Mouse (Mus musculus) limb, embryonic 15.5 days (tissue): ENCODE measurements at regions not wholly inside any gene's neighbourhood (a gene's known extent, or its start where the extent isn't known, plus 50 kb on each side); places are given as distances from the start of the nearest gene placed in this dataset.
"Not testable (repeated sequence)": the region's sequence is repeated elsewhere in the genome, so short reads cannot be mapped to it uniquely, and the experiment has no call there.

ENCODE experiments used
- ATAC-seq: fragments of 200-750 bp; cut with Nextera tagmentation; 2 replicates; pipeline ENCODE4 v1.8.0; 2017; ENCODE audit warnings: low read depth, moderate TSS enrichment; ENCODE audit not compliant: insufficient number of reproducible peaks, low FRiP score, low TSS enrichment
- H3K27ac ChIP-seq: fragments of 300-500 bp; sonication (generic); 2 replicates; pipeline ENCODE4 v1.5.1; 2015; ENCODE audit warnings: moderate library complexity, mild to moderate bottlenecking, inconsistent platforms
- H3K27me3 ChIP-seq: fragments of 300-500 bp; sonication (generic); 2 replicates; pipeline ENCODE4 v1.6.1; 2015; ENCODE audit warnings: inconsistent platforms
- H3K36me3 ChIP-seq: fragments of 300-500 bp; sonication (generic); 2 replicates; pipeline ENCODE4 v1.6.1; 2015; ENCODE audit warnings: inconsistent platforms
- H3K4me1 ChIP-seq: fragments of 300-500 bp; sonication (generic); 2 replicates; pipeline ENCODE4 v1.6.1; 2015; ENCODE audit warnings: inconsistent platforms
- H3K4me2 ChIP-seq: fragments of 300-500 bp; sonication (generic); 2 replicates; pipeline ENCODE4 v1.6.1; 2015; ENCODE audit warnings: mild to moderate bottlenecking, inconsistent platforms
- H3K4me3 ChIP-seq: fragments of 300-500 bp; sonication (generic); 2 replicates; pipeline ENCODE4 v1.5.1; 2015; ENCODE audit warnings: mild to moderate bottlenecking, inconsistent platforms
- H3K9ac ChIP-seq: fragments of 300-500 bp; sonication (generic); 2 replicates; pipeline ENCODE4 v1.6.1; 2015; ENCODE audit warnings: inconsistent platforms
- H3K9me3 ChIP-seq: fragments of 300-500 bp; sonication (generic); 2 replicates; pipeline ENCODE4 v1.6.1; 2016; ENCODE audit warnings: inconsistent platforms
- WGBS: fragments of 180-500 bp; shearing (Covaris S2); methylation state at CpG from one replicate; pipeline ENCODE4 v1.1.7; 2015; 5-methylcytosine and 5-hydroxymethylcytosine counted together

- Histone ChIP-seq H3K9me3 (no peaks in the 10 kb centered on the region), H3K4me3 (no peak overlapping the region), H3K36me3 (no peaks in the 10 kb centered on the region), H3K4me1 (no peaks in the 10 kb centered on the region), H3K4me2 (no peak overlapping the region), H3K9ac (no peak overlapping the region), H3K27me3 (no peaks in the 10 kb centered on the region), H3K27ac (no peak overlapping the region)
- 60% methylated on average over 2 of the region's 2 CpGs for WGBS
- ATAC-seq, result no peak
Measured at GRCm38 (mm10) chr1:147138176-147138575, 643.6 kb downstream of the Brinp3 start.

- Histone ChIP-seq H3K4me3 (no peak overlapping the region), H3K9ac (no peak overlapping the region), H3K9me3 (no peaks in the 10 kb centered on the region), H3K4me1 (no peaks in the 10 kb centered on the region), H3K36me3 (no peaks in the 10 kb centered on the region), H3K4me2 (no peak overlapping the region), H3K27ac (no peak overlapping the region), H3K27me3 (no peaks in the 10 kb centered on the region)
- 84% methylated on average over 1 of the region's 1 CpGs for WGBS
- ATAC-seq, result no peak
Measured at GRCm38 (mm10) chr1:147175350-147175749, 680.8 kb downstream of the Brinp3 start.

- no peak overlapping the region for H3K27ac ChIP-seq
- ATAC-seq, result no peak
- H3K4me1 ChIP-seq, result no peaks in the 10 kb centered on the region
- 72% methylated on average over 1 of the region's 1 CpGs for WGBS
- no peaks in the 10 kb centered on the region for H3K27me3 ChIP-seq
- no peaks in the 10 kb centered on the region for H3K36me3 ChIP-seq
- H3K9ac ChIP-seq, result no peak overlapping the region
- no peak overlapping the region for H3K4me3 ChIP-seq
- H3K9me3 ChIP-seq, result no peaks in the 10 kb centered on the region
- H3K4me2 ChIP-seq, result no peak overlapping the region
Measured at GRCm38 (mm10) chr1:147186799-147187198, 692.2 kb downstream of the Brinp3 start.

- WGBS, result 66% methylated on average over 6 of the region's 6 CpGs
- H3K27me3 ChIP-seq, result no peaks in the 10 kb centered on the region
- H3K4me3 ChIP-seq, result no peak overlapping the region
- no peaks in the 10 kb centered on the region for H3K36me3 ChIP-seq
- H3K9ac ChIP-seq, result no peak overlapping the region
- no peak for ATAC-seq
- no peaks in the 10 kb centered on the region for H3K9me3 ChIP-seq
- no peaks in the 10 kb centered on the region for H3K4me1 ChIP-seq
- no peak overlapping the region for H3K27ac ChIP-seq
- no peak overlapping the region for H3K4me2 ChIP-seq
Measured at GRCm38 (mm10) chr1:147187251-147188025, 692.9 kb downstream of the Brinp3 start.

GRCm38 (mm10) chr1:147199959-147200358 is 705.4 kb downstream of the Brinp3 start:
- WGBS, result 83% methylated on average over 2 of the region's 2 CpGs
- not testable (repeated sequence) for H3K4me2 ChIP-seq, H3K9ac ChIP-seq, H3K4me3 ChIP-seq, ATAC-seq, H3K36me3 ChIP-seq, H3K4me1 ChIP-seq, H3K27ac ChIP-seq, H3K27me3 ChIP-seq, H3K9me3 ChIP-seq

- not testable (repeated sequence) for H3K4me1 ChIP-seq, H3K4me2 ChIP-seq, H3K27me3 ChIP-seq, H3K9ac ChIP-seq, ATAC-seq, H3K27ac ChIP-seq, H3K36me3 ChIP-seq, H3K4me3 ChIP-seq, H3K9me3 ChIP-seq
- 61% methylated on average over 7 of the region's 7 CpGs for WGBS
Measured at GRCm38 (mm10) chr1:147214890-147215289, 720.3 kb downstream of the Brinp3 start.

- no peak overlapping the region for H3K9ac ChIP-seq
- H3K4me2 ChIP-seq, result no peak overlapping the region
- H3K9me3 ChIP-seq, result no peaks in the 10 kb centered on the region
- WGBS, result 78% methylated on average over 2 of the region's 2 CpGs
- H3K27ac ChIP-seq, result no peak overlapping the region
- H3K4me1 ChIP-seq, result no peaks in the 10 kb centered on the region
- no peak overlapping the region for H3K4me3 ChIP-seq
- no peak for ATAC-seq
- no peaks in the 10 kb centered on the region for H3K27me3 ChIP-seq
- H3K36me3 ChIP-seq, result no peaks in the 10 kb centered on the region
Measured at GRCm38 (mm10) chr1:147217965-147218364, 723.4 kb downstream of the Brinp3 start.

GRCm38 (mm10) chr1:147219438-147219837 is 724.9 kb downstream of the Brinp3 start:
- Histone ChIP-seq H3K36me3 (no peaks in the 10 kb centered on the region), H3K27me3 (no peaks in the 10 kb centered on the region), H3K27ac (no peak overlapping the region), H3K4me3 (no peak overlapping the region), H3K4me2 (no peak overlapping the region), H3K4me1 (no peaks in the 10 kb centered on the region), H3K9ac (no peak overlapping the region), H3K9me3 (no peaks in the 10 kb centered on the region)
- no peak for ATAC-seq
- WGBS, result 83% methylated on average over 2 of the region's 2 CpGs

- no peak overlapping the region for H3K4me2 ChIP-seq
- no peaks in the 10 kb centered on the region for H3K36me3 ChIP-seq
- no peaks in the 10 kb centered on the region for H3K9me3 ChIP-seq
- H3K27me3 ChIP-seq, result no peaks in the 10 kb centered on the region
- H3K4me3 ChIP-seq, result no peak overlapping the region
- no peak overlapping the region for H3K27ac ChIP-seq
- H3K4me1 ChIP-seq, result no peaks in the 10 kb centered on the region
- no peak overlapping the region for H3K9ac ChIP-seq
- 68% methylated on average over 3 of the region's 3 CpGs for WGBS
- ATAC-seq, result no peak
Measured at GRCm38 (mm10) chr1:147223232-147223925, 728.8 kb downstream of the Brinp3 start.

- no peak overlapping the region for H3K9ac ChIP-seq
- H3K36me3 ChIP-seq, result no peaks in the 10 kb centered on the region
- H3K9me3 ChIP-seq, result no peaks in the 10 kb centered on the region
- no peak overlapping the region for H3K4me3 ChIP-seq
- 71% methylated on average over 3 of the region's 3 CpGs for WGBS
- no peaks in the 10 kb centered on the region for H3K27me3 ChIP-seq
- H3K4me1 ChIP-seq, result no peaks in the 10 kb centered on the region
- H3K4me2 ChIP-seq, result no peak overlapping the region
- ATAC-seq, result no peak
- no peak overlapping the region for H3K27ac ChIP-seq
Measured at GRCm38 (mm10) chr1:147237565-147237964, 743.0 kb downstream of the Brinp3 start.

GRCm38 (mm10) chr1:147239108-147239507 is 744.5 kb downstream of the Brinp3 start:
- no peaks in the 10 kb centered on the region for H3K27me3 ChIP-seq
- no peak overlapping the region for H3K27ac ChIP-seq
- no peaks in the 10 kb centered on the region for H3K4me1 ChIP-seq
- no peaks in the 10 kb centered on the region for H3K9me3 ChIP-seq
- no peak for ATAC-seq
- H3K4me2 ChIP-seq, result no peak overlapping the region
- H3K36me3 ChIP-seq, result no peaks in the 10 kb centered on the region
- H3K9ac ChIP-seq, result no peak overlapping the region
- no peak overlapping the region for H3K4me3 ChIP-seq
- WGBS, result 71% methylated on average over 3 of the region's 3 CpGs

- Histone ChIP-seq H3K9ac (no peak overlapping the region), H3K27me3 (no peaks in the 10 kb centered on the region), H3K36me3 (no peaks in the 10 kb centered on the region), H3K4me1 (no peaks in the 10 kb centered on the region), H3K27ac (no peak overlapping the region), H3K9me3 (no peaks in the 10 kb centered on the region), H3K4me2 (no peak overlapping the region), H3K4me3 (no peak overlapping the region)
- 50% methylated on average over 1 of the region's 1 CpGs for WGBS
- no peak for ATAC-seq
Measured at GRCm38 (mm10) chr1:147273324-147273723, 778.8 kb downstream of the Brinp3 start.
